Mouse (Mus musculus) hindbrain, embryonic 16.5 days (tissue): ENCODE results near the gene Zfp704. TPM values are rescaled to one million over a fixed set of nuclear protein-coding genes. Genes with fewer than 3 reads are reported as not detected.

Experiments used
- ATAC-seq: fragments of 200-750 bp; cut with Nextera tagmentation; 2 replicates; pipeline ENCODE4 v1.8.0; 2017; ENCODE audit warnings: moderate TSS enrichment, moderate library complexity
- H3K27ac ChIP-seq: fragments of 300-500 bp; sonication (generic); 2 replicates; pipeline ENCODE4 v1.5.1; 2014; ENCODE audit warnings: low read depth, mild to moderate bottlenecking, control low read depth, low read length, moderate library complexity
- H3K27me3 ChIP-seq: fragments of 300-500 bp; sonication (generic); replicated peaks from 2 replicates; pipeline ENCODE4 v1.6.1; 2014; ENCODE audit warnings: low read length; ENCODE audit not compliant: control insufficient read depth, insufficient read depth
- H3K36me3 ChIP-seq: fragments of 300-500 bp; sonication (generic); 2 replicates; pipeline ENCODE4 v1.6.1; 2014; ENCODE audit warnings: mild to moderate bottlenecking, low read length, moderate library complexity, mixed read lengths; ENCODE audit not compliant: control insufficient read depth, insufficient read depth
- H3K4me1 ChIP-seq: fragments of 300-500 bp; sonication (generic); 2 replicates; pipeline ENCODE4 v1.6.1; 2014; ENCODE audit warnings: low read depth, low read length; ENCODE audit not compliant: control insufficient read depth, insufficient read depth
- H3K4me2 ChIP-seq: fragments of 300-500 bp; sonication (generic); 2 replicates; pipeline ENCODE4 v1.6.1; 2014; ENCODE audit warnings: mild to moderate bottlenecking, low read length, control low read depth, moderate library complexity
- H3K4me3 ChIP-seq: fragments of 300-500 bp; sonication (generic); 2 replicates; pipeline ENCODE4 v1.5.1; 2014; ENCODE audit warnings: mild to moderate bottlenecking, low read length, control low read depth, moderate library complexity
- H3K9ac ChIP-seq: fragments of 300-500 bp; sonication (generic); 2 replicates; pipeline ENCODE4 v1.6.1; 2014; ENCODE audit warnings: low read depth, mild to moderate bottlenecking, control low read depth, low read length, moderate library complexity
- H3K9me3 ChIP-seq: fragments of 300-500 bp; sonication (generic); 2 replicates; pipeline ENCODE4 v1.6.1; 2014; ENCODE audit warnings: mild to moderate bottlenecking, low read length, moderate library complexity; ENCODE audit not compliant: control insufficient read depth
- WGBS: fragments of 180-500 bp; shearing (Covaris S2); extraction: QIAGEN DNeasy Blood & Tissue Kit; methylation state at CpG from one replicate; pipeline ENCODE4 v1.1.7; 2014; 5-methylcytosine and 5-hydroxymethylcytosine counted together
- polyA plus RNA-seq: library from polyadenylated mRNA; unstranded; fragments of >200 nt; fragmentation: Nextera tagmentation; extraction: Ambion mirVana; gene quantifications from 2 replicates; pipeline ENCODE4 v1.2.1, GENCODE M21; 2015

Gene Zfp704
- polyA plus RNA-seq, 1 experiment from 2014 or later = 13.3 TPM

- ATAC-seq = no peak
- no peaks in the 10 kb centered on the region for H3K9me3 ChIP-seq
- H3K36me3 ChIP-seq = no peaks in the 10 kb centered on the region
- no peak overlapping the region for H3K27ac ChIP-seq
- WGBS = 87% methylated on average over 4 of the region's 4 CpGs
- H3K27me3 ChIP-seq = no peaks in the 10 kb centered on the region
- H3K9ac ChIP-seq = no peak overlapping the region
- peaks cover 24% of the 10 kb centered on the region for H3K4me1 ChIP-seq
- H3K4me2 ChIP-seq = no peak overlapping the region
- no peak overlapping the region for H3K4me3 ChIP-seq
These were observed 6.0 kb downstream of the Zfp704 start for GRCm38 (mm10) chr3:9603866-9604265.

GRCm38 (mm10) chr3:9600577-9600976 is 9.3 kb downstream of the Zfp704 start:
- 75% methylated on average over 6 of the region's 6 CpGs for WGBS
- Histone ChIP-seq H3K4me1 (peaks cover 3% of the 10 kb centered on the region; the same call in 1 of the 2 replicates), H3K27ac (no peak overlapping the region), H3K9ac (no peak overlapping the region), H3K27me3 (no peaks in the 10 kb centered on the region), H3K36me3 (no peaks in the 10 kb centered on the region), H3K4me2 (no peak overlapping the region), H3K9me3 (no peaks in the 10 kb centered on the region), H3K4me3 (no peak overlapping the region)
- no peak for ATAC-seq

GRCm38 (mm10) chr3:9599738-9600410 is 10.0 kb downstream of the Zfp704 start:
- Histone ChIP-seq H3K27me3 (no peaks in the 10 kb centered on the region), H3K9ac (no peak overlapping the region), H3K9me3 (no peaks in the 10 kb centered on the region), H3K4me3 (no peak overlapping the region), H3K4me1 (peaks cover 3% of the 10 kb centered on the region; the same call in 1 of the 2 replicates), H3K4me2 (no peak overlapping the region), H3K27ac (no peak overlapping the region), H3K36me3 (no peaks in the 10 kb centered on the region)
- WGBS = 82% methylated on average over 11 of the region's 11 CpGs
- ATAC-seq = no peak

- no peak overlapping the region for H3K9ac ChIP-seq
- H3K9me3 ChIP-seq = no peaks in the 10 kb centered on the region
- H3K4me1 ChIP-seq = no peaks in the 10 kb centered on the region
- H3K27ac ChIP-seq = no peak overlapping the region
- no peaks in the 10 kb centered on the region for H3K36me3 ChIP-seq
- WGBS = 94% methylated on average over 3 of the region's 3 CpGs
- H3K27me3 ChIP-seq = no peaks in the 10 kb centered on the region
- H3K4me3 ChIP-seq = no peak overlapping the region
- no peak for ATAC-seq
- H3K4me2 ChIP-seq = no peak overlapping the region
These were observed 11.8 kb downstream of the Zfp704 start for GRCm38 (mm10) chr3:9598061-9598460.

- Histone ChIP-seq H3K36me3 (no peaks in the 10 kb centered on the region), H3K27ac (no peak overlapping the region), H3K27me3 (no peaks in the 10 kb centered on the region), H3K9me3 (no peaks in the 10 kb centered on the region), H3K9ac (no peak overlapping the region), H3K4me2 (no peak overlapping the region), H3K4me1 (no peaks in the 10 kb centered on the region), H3K4me3 (no peak overlapping the region)
- no peak for ATAC-seq
- WGBS = 76% methylated on average over 7 of the region's 7 CpGs
These were observed 15.4 kb downstream of the Zfp704 start for GRCm38 (mm10) chr3:9594457-9594856.

- no peak overlapping the region for H3K4me2 ChIP-seq
- no peak for ATAC-seq
These were observed 16.1 kb downstream of the Zfp704 start for GRCm38 (mm10) chr3:9593832-9594231.

GRCm38 (mm10) chr3:9591416-9592110 is 18.3 kb downstream of the Zfp704 start:
- 95% methylated on average over 8 of the region's 8 CpGs for WGBS
- no peak for ATAC-seq
- H3K27ac ChIP-seq = no peak overlapping the region

More at GRCm38 (mm10) chr3:9593832-9594231, 16.1 kb downstream of the Zfp704 start:
- Histone ChIP-seq H3K4me3 (no peak overlapping the region), H3K27ac (no peak overlapping the region), H3K9me3 (no peaks in the 10 kb centered on the region), H3K27me3 (no peaks in the 10 kb centered on the region), H3K4me1 (no peaks in the 10 kb centered on the region; the same call in 1 of the 2 replicates), H3K36me3 (no peaks in the 10 kb centered on the region), H3K9ac (no peak overlapping the region)
- WGBS = 81% methylated on average over 2 of the region's 2 CpGs

GRCm38 (mm10) chr3:9588635-9589034 is 21.2 kb downstream of the Zfp704 start:
- ATAC-seq = no peak
- peaks cover 7% of the 10 kb centered on the region for H3K4me1 ChIP-seq
- no peaks in the 10 kb centered on the region for H3K9me3 ChIP-seq
- 87% methylated on average over 4 of the region's 4 CpGs for WGBS
- no peak overlapping the region for H3K9ac ChIP-seq
- H3K27ac ChIP-seq = no peak overlapping the region
- H3K27me3 ChIP-seq = no peaks in the 10 kb centered on the region
- H3K36me3 ChIP-seq = no peaks in the 10 kb centered on the region
- H3K4me2 ChIP-seq = no peak overlapping the region
- H3K4me3 ChIP-seq = no peak overlapping the region

More at GRCm38 (mm10) chr3:9591416-9592110, 18.3 kb downstream of the Zfp704 start:
- H3K4me2 ChIP-seq = no peak overlapping the region
- H3K9me3 ChIP-seq = no peaks in the 10 kb centered on the region
- no peaks in the 10 kb centered on the region for H3K36me3 ChIP-seq
- no peak overlapping the region for H3K9ac ChIP-seq
- H3K4me3 ChIP-seq = no peak overlapping the region
- no peaks in the 10 kb centered on the region for H3K27me3 ChIP-seq
- H3K4me1 ChIP-seq = no peaks in the 10 kb centered on the region; the same call in 1 of the 2 replicates

- Histone ChIP-seq H3K9ac (no peak overlapping the region), H3K4me1 (peaks cover 8% of the 10 kb centered on the region), H3K36me3 (no peaks in the 10 kb centered on the region), H3K9me3 (no peaks in the 10 kb centered on the region), H3K4me2 (no peak overlapping the region), H3K27me3 (no peaks in the 10 kb centered on the region), H3K4me3 (no peak overlapping the region), H3K27ac (no peak overlapping the region)
- WGBS = 96% methylated on average over 7 of the region's 7 CpGs
- no peak for ATAC-seq
These were observed 22.6 kb downstream of the Zfp704 start for GRCm38 (mm10) chr3:9587304-9587703.
